Mouse (Mus musculus): ENCODE results near the gene Scaper. TPM values are rescaled to one million over a fixed set of nuclear protein-coding genes. Genes with fewer than 3 reads are reported as not detected.

The Scaper gene
- polyA plus RNA-seq, 1 experiment from 2014 or later: 12.2 TPM

- Histone ChIP-seq H3K36me3 (no peaks in the 10 kb centered on the region), H3K4me2 (no peak overlapping the region), H3K27me3 (no peaks in the 10 kb centered on the region), H3K9me3 (no peaks in the 10 kb centered on the region), H3K27ac (no peak overlapping the region), H3K4me3 (replicated peaks) (no peak overlapping the region), H3K9ac (replicated peaks) (no peak overlapping the region), H3K4me1 (replicated peaks) (no peaks in the 10 kb centered on the region)
- 57% methylated on average over 4 of the region's 4 CpGs for WGBS
- ATAC-seq (ENCODE audit: insufficient number of reproducible peaks, insufficient read depth, low FRiP score, low TSS enrichment, low read depth): no peak
Observed at GRCm38 (mm10) chr9:55900531-55900930, 37.4 kb downstream of the Scaper start.

- H3K4me3 ChIP-seq (replicated peaks): no peak overlapping the region
- H3K27me3 ChIP-seq: no peaks in the 10 kb centered on the region
- no peaks in the 10 kb centered on the region for H3K4me1 ChIP-seq (replicated peaks)
- no peaks in the 10 kb centered on the region for H3K36me3 ChIP-seq
- H3K4me2 ChIP-seq: no peak overlapping the region
- ATAC-seq (ENCODE audit: insufficient number of reproducible peaks, insufficient read depth, low FRiP score, low TSS enrichment, low read depth): no peak
- H3K9ac ChIP-seq (replicated peaks): no peak overlapping the region
- H3K27ac ChIP-seq: no peak overlapping the region
- 100% methylated on average over 1 of the region's 1 CpGs for WGBS
- H3K9me3 ChIP-seq: no peaks in the 10 kb centered on the region
Observed at GRCm38 (mm10) chr9:55878066-55878465, 59.9 kb downstream of the Scaper start.

- H3K27me3 ChIP-seq: no peaks in the 10 kb centered on the region
- ATAC-seq (ENCODE audit: insufficient number of reproducible peaks, insufficient read depth, low FRiP score, low TSS enrichment, low read depth): no peak
- H3K36me3 ChIP-seq: no peaks in the 10 kb centered on the region
- no peak overlapping the region for H3K4me2 ChIP-seq
- no peaks in the 10 kb centered on the region for H3K4me1 ChIP-seq (replicated peaks)
- H3K9ac ChIP-seq (replicated peaks): no peak overlapping the region
- H3K4me3 ChIP-seq (replicated peaks): no peak overlapping the region
- WGBS: 83% methylated on average over 8 of the region's 8 CpGs
- no peaks in the 10 kb centered on the region for H3K9me3 ChIP-seq
- H3K27ac ChIP-seq: no peak overlapping the region
Observed at GRCm38 (mm10) chr9:55789442-55789841, 148.5 kb downstream of the Scaper start.

- Histone ChIP-seq H3K27me3 (no peaks in the 10 kb centered on the region), H3K27ac (no peak overlapping the region), H3K4me3 (replicated peaks) (no peak overlapping the region), H3K36me3 (no peaks in the 10 kb centered on the region), H3K9ac (replicated peaks) (no peak overlapping the region), H3K4me2 (no peak overlapping the region), H3K4me1 (replicated peaks) (no peaks in the 10 kb centered on the region), H3K9me3 (no peaks in the 10 kb centered on the region)
- WGBS: 82% methylated on average over 4 of the region's 4 CpGs
- ATAC-seq (ENCODE audit: insufficient number of reproducible peaks, insufficient read depth, low FRiP score, low TSS enrichment, low read depth): no peak
Observed at GRCm38 (mm10) chr9:55712016-55712415, 225.9 kb downstream of the Scaper start.

- H3K4me2 ChIP-seq: no peak overlapping the region
- 91% methylated on average over 5 of the region's 5 CpGs for WGBS
- H3K36me3 ChIP-seq: no peaks in the 10 kb centered on the region
- no peak overlapping the region for H3K27ac ChIP-seq
- no peak for ATAC-seq (ENCODE audit: insufficient number of reproducible peaks, insufficient read depth, low FRiP score, low TSS enrichment, low read depth)
- no peak overlapping the region for H3K4me3 ChIP-seq (replicated peaks)
- no peak overlapping the region for H3K9ac ChIP-seq (replicated peaks)
- H3K27me3 ChIP-seq: no peaks in the 10 kb centered on the region
- H3K9me3 ChIP-seq: no peaks in the 10 kb centered on the region
- H3K4me1 ChIP-seq (replicated peaks): no peaks in the 10 kb centered on the region
Observed at GRCm38 (mm10) chr9:55710553-55710952, 227.4 kb downstream of the Scaper start.

GRCm38 (mm10) chr9:55706603-55707002 is 231.3 kb downstream of the Scaper start:
- H3K27ac ChIP-seq: no peak overlapping the region
- H3K9ac ChIP-seq (replicated peaks): no peak overlapping the region
- no peak overlapping the region for H3K4me2 ChIP-seq
- no peak for ATAC-seq (ENCODE audit: insufficient number of reproducible peaks, insufficient read depth, low FRiP score, low TSS enrichment, low read depth)
- no peaks in the 10 kb centered on the region for H3K9me3 ChIP-seq
- H3K4me3 ChIP-seq (replicated peaks): no peak overlapping the region
- H3K36me3 ChIP-seq: no peaks in the 10 kb centered on the region
- whole genome bisulfite sequencing: 67% methylated on average over 3 of the region's 3 CpGs
- H3K4me1 ChIP-seq (replicated peaks): no peaks in the 10 kb centered on the region
- no peaks in the 10 kb centered on the region for H3K27me3 ChIP-seq

- WGBS: 71% methylated on average over 1 of the region's 1 CpGs
- Histone ChIP-seq H3K27me3 (no peaks in the 10 kb centered on the region), H3K9me3 (no peaks in the 10 kb centered on the region), H3K9ac (replicated peaks) (no peak overlapping the region), H3K4me2 (no peak overlapping the region), H3K4me3 (replicated peaks) (no peak overlapping the region), H3K27ac (no peak overlapping the region), H3K36me3 (no peaks in the 10 kb centered on the region), H3K4me1 (replicated peaks) (no peaks in the 10 kb centered on the region)
- ATAC-seq (ENCODE audit: insufficient number of reproducible peaks, insufficient read depth, low FRiP score, low TSS enrichment, low read depth): no peak
Observed at GRCm38 (mm10) chr9:55695307-55695706, 242.6 kb downstream of the Scaper start.

- Histone ChIP-seq H3K27me3 (no peaks in the 10 kb centered on the region), H3K9ac (replicated peaks) (no peak overlapping the region), H3K4me3 (replicated peaks) (no peak overlapping the region), H3K4me2 (no peak overlapping the region), H3K4me1 (replicated peaks) (no peaks in the 10 kb centered on the region), H3K9me3 (no peaks in the 10 kb centered on the region), H3K27ac (no peak overlapping the region), H3K36me3 (no peaks in the 10 kb centered on the region)
- no peak for ATAC-seq (ENCODE audit: insufficient number of reproducible peaks, insufficient read depth, low FRiP score, low TSS enrichment, low read depth)
Observed at GRCm38 (mm10) chr9:55677099-55677498, 260.8 kb downstream of the Scaper start.

GRCm38 (mm10) chr9:55646444-55646843 is 291.5 kb downstream of the Scaper start:
- WGBS: 55% methylated on average over 2 of the region's 2 CpGs
- Histone ChIP-seq H3K4me2 (no peak overlapping the region), H3K27ac (no peak overlapping the region), H3K27me3 (no peaks in the 10 kb centered on the region), H3K4me3 (replicated peaks) (no peak overlapping the region), H3K9ac (replicated peaks) (no peak overlapping the region), H3K4me1 (replicated peaks) (peaks cover 8% of the 10 kb centered on the region; the same call in 1 of the 2 replicates), H3K36me3 (no peaks in the 10 kb centered on the region), H3K9me3 (no peaks in the 10 kb centered on the region)
- no peak for ATAC-seq (ENCODE audit: insufficient number of reproducible peaks, insufficient read depth, low FRiP score, low TSS enrichment, low read depth)

- no peak for ATAC-seq (ENCODE audit: insufficient number of reproducible peaks, insufficient read depth, low FRiP score, low TSS enrichment, low read depth)
- H3K4me2 ChIP-seq: no peak overlapping the region
- no peak overlapping the region for H3K27ac ChIP-seq
- no peaks in the 10 kb centered on the region for H3K4me1 ChIP-seq (replicated peaks)
- H3K4me3 ChIP-seq (replicated peaks): no peak overlapping the region
- H3K9me3 ChIP-seq: peaks cover 6% of the 10 kb centered on the region; the same call in 1 of the 2 replicates
- H3K9ac ChIP-seq (replicated peaks): no peak overlapping the region
- no peaks in the 10 kb centered on the region for H3K27me3 ChIP-seq
- WGBS: 80% methylated on average over 5 of the region's 5 CpGs
- H3K36me3 ChIP-seq: no peaks in the 10 kb centered on the region
Observed at GRCm38 (mm10) chr9:55626990-55627389, 310.9 kb downstream of the Scaper start.

GRCm38 (mm10) chr9:55614711-55615110 is 323.2 kb downstream of the Scaper start:
- H3K27ac ChIP-seq: no peak overlapping the region
- H3K4me1 ChIP-seq (replicated peaks): 0 out of 2 replicates have a peak, but pooled peaks cover 1% of the 10 kb centered on the region
- H3K27me3 ChIP-seq: peaks cover 7% of the 10 kb centered on the region; the same call in 1 of the 2 replicates

GRCm38 (mm10) chr9:55609751-55610150 is 328.2 kb downstream of the Scaper start:
- peaks cover 7% of the 10 kb centered on the region; the same call in 1 of the 2 replicates for H3K27me3 ChIP-seq
- ATAC-seq (ENCODE audit: insufficient number of reproducible peaks, insufficient read depth, low FRiP score, low TSS enrichment, low read depth): no peak

More at GRCm38 (mm10) chr9:55614711-55615110, 323.2 kb downstream of the Scaper start:
- H3K9ac ChIP-seq (replicated peaks): no peak overlapping the region
- H3K9me3 ChIP-seq: no peaks in the 10 kb centered on the region
- H3K36me3 ChIP-seq: no peaks in the 10 kb centered on the region
- ATAC-seq (ENCODE audit: insufficient number of reproducible peaks, insufficient read depth, low FRiP score, low TSS enrichment, low read depth): no peak
- no peak overlapping the region for H3K4me2 ChIP-seq
- WGBS: 86% methylated on average over 3 of the region's 3 CpGs
- no peak overlapping the region for H3K4me3 ChIP-seq (replicated peaks)

More at GRCm38 (mm10) chr9:55609751-55610150, 328.2 kb downstream of the Scaper start:
- Histone ChIP-seq H3K27ac (no peak overlapping the region), H3K4me2 (no peak overlapping the region), H3K4me3 (replicated peaks) (no peak overlapping the region), H3K4me1 (replicated peaks) (peaks cover 13% of the 10 kb centered on the region; the same call in 1 of the 2 replicates), H3K36me3 (no peaks in the 10 kb centered on the region), H3K9me3 (no peaks in the 10 kb centered on the region), H3K9ac (replicated peaks) (no peak overlapping the region)
- 41% methylated on average over 4 of the region's 4 CpGs for WGBS

Measured in limb, embryonic 12.5 days (tissue).